Mouse (Mus musculus): ENCODE results near the gene Ankrd27.
"Not testable (repeated sequence)": the region's sequence is repeated elsewhere in the genome, so short reads cannot be mapped to it uniquely, and the experiment has no call there.

Gene Ankrd27

DNA sequence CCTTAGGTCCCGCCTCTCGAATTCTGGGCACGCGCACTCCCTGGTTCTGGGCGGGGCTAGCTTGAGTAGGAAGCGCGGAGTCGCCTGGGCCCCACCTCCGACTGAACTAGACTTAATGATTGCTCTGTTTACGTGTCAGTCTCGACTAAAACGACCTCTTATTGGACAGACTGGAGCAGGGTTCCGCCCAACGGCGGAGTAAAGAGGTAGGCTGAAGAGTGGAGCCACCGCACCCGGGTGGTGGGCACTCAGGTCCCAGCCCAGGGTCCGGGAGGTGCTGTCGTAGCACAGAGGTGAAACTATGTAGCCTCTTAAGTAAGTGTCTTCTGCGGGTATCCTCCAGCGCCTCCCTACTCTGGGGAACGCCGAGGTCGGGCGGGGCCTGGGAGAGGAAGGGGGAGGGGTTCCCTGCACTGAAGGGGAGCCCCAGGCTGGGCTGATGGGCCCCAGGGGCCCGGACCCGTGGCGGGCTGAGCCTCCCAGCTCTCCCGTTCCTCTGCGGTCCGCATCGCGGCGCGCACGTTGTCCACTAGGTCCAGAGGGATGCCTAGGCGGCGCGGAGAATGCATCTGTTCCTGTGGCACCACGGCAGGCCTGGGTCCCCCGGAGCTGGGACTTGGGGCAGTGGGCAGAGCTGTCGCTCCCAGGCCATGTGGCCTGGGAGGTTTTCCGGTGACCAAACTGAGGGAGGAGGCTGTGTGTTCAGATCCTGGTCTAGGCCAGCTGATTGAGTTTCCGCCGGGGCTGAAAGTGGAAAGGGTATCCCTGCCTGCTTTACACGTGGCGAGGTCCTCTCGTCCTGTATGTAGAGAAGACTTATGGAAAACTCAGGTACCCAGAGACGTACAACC, at the start of gene Ankrd27:
Gene Ankrd27, plus strand, starts transcription at position 190 of the 851 bp plus-strand sequence.
- peak; percentile 93 to 97 for DNase-seq (ENCODE audit: low spot score in 2 of 2)

DNA sequence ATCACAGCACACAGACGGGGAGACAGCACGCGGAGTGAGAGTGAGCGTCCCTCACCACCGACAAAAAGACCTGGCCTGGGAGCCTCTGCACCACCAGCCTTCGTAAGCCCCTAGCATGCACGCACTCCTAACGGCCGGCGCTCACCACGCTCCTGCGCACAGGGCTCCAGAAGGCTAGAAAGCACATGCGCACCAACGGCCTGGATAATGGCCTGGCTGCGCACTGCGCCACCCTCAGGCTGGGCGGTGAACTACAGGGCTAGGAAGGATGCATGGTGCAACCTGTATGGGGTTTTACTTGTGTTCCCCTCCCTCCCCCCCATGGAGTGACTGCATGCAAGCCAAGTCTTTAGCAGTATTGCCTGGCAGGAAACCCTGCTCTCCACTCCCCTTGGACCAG, 48.5 kb upstream of the Ankrd27 start, which contains the start of gene Tdrd12:
Gene Tdrd12, minus strand, starts transcription at position 184 of the 400 bp plus-strand sequence.
- no peak for DNase-seq (ENCODE audit: low spot score in 2 of 2)

DNA sequence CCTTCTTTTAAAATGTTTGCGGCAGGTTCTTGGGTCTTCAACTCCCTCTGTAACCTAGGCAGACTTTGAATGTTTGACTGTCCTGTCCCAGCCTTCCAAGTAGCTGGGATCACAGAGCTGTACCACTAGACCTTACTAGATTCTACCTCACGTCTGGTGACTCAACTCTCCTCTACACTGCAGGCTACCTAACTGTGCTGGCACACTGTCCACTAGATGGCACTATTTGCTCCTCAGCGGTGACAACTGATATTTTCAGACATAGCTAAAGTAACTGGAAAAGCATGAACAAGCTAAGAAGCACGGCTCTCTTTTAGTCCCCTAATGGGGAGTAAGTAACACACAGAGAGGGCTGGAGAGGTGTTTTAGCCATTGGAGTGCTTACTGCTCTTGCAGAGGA, 40.2 kb upstream of the Ankrd27 start:
- peak; percentile 26 to 76 for DNase-seq (ENCODE audit: low spot score in 2 of 2)

DNA sequence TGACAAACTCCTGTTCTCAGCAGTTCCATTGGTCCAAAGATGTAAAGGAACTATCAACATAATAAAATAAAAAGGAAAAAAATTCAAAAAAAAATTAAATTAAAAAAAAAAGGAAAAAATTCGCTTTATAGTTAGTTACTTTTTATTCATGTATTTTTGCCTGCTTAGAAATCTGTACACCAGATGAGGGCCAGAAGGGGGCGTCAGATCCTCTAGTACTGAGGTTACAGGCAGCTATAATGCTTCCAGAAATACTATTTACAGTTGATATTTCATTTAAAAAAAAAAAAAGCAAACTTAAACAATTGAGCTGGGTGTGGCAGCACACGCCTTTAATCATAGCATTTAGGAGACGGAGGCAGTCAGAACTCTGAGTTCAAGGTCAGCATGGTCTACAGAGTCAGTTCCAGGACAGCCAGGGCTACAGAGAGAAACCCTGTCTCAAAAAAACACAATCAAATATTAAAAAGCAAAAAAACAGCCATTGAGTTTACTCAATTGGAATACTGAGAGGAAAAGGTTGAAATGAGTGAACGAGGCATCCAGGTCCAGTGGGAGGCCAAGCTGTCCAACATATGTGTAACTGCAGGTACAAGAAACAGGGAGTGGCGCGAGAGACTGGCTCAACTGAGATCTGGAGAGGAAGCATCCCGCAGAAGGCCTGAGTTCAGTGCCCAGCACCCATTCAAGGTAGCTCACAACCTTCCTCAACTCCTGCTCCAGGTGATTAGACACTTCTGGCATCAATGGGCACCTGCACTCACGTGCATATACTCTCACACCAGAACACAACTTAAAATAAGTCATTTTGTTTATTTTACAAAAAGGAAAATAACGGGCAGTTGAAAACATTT, 32.1 kb upstream of the Ankrd27 start:
- peak in 1 of 2 experiments; percentile 16 for DNase-seq (ENCODE audit: low spot score in 2 of 2)

DNA sequence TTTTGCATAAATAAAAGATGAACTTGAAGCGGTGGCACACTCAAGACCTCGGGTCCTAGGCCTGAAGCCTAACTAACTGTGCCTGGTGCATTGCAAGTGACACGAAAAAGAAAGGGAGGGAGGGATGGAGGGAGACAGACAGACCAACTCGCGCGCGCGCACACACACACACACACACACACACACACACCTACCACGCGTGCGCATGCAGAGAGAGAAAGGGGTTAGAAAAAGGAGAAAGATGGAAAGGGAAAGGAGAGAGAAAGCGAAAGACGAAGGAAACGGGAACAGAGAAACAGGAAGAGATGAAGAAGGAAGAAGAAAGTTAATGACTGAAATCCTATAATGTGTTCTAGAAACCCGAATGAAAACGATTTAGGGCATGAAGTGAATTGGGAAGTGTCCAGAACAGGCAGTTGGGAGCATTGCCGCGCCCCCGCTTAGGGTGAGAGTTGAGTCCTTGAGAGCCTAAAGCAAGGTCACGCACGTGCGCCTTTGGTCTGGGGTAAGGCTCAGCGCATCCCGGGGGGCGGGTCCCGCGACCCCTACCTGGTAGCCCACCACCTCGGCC, 31.4 kb upstream of the Ankrd27 start:
- DNase-seq (ENCODE audit: low spot score in 2 of 2), result peak in 1 of 2 experiments; percentile 49

DNA sequence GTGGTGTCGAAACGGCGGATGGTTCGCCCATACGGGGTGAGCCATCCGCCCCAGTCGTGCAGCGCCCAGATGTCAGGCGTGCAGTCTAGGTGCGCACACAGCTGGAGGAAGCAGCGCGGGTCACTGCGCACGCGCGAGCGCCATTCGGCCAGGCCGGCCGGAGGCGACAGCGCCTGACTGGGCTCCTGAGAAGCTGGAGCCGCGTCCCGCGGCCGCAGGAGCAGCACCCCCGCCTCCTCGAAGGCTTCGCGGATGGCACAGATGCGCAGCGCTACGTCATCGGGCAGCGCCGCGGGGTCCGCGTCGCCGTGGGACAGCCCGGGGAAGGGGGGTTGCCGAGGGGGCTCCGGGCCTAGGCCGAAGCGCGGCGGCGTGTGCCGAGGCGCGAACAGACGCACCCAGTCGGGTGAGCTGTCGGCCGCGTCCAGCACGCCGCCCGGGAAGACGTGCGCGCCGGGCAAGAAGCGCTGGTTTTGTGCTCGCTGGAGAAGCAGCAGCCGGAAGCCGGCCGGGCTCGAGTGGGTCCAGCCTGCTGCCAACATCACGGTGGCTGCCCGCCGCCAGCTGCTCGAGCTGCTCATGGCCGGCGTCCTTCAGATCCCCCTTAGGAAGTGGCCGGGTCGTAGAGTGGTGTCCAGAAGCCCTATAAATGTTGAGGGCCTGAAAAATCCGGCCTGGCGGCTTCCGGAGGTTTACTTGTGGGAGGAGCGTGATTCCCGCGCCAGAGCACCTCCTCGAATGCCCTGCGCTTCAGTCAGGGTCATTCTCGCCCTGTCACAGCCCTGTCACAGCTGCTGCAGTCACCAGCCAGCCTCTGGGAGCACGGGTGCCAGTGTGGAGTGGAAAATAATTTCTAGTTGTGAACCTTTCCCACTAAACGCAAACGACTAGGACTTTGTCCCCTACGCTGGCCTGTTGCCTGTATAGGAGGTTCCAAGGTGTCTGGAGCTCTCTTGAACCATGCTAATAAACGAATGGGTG, 30.5 kb upstream of the Ankrd27 start:
- peak; percentile 78 to 86 for DNase-seq (ENCODE audit: low spot score in 2 of 2)

DNA sequence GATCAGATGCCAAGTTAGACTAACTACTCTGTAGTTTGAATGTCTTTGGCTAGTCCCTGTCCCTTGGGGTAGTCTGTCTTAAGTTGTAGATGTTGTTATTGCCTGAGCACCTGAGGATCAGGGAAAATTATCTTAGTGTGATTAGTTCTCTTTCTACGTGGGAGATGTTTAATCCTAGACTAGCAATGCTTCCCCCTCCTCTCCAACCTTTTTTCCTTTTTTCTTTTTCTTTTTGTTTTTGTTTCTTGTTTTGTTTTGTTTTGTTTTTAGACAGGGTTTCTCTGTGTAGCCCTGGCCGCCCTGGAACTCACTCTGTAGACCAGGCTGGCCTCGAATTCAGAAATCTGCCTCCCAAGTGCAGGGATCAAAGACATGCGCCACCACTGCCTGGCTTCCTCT, 29.8 kb upstream of the Ankrd27 start, which contains the start of gene Nudt19:
Gene Nudt19, minus strand, starts transcription at position 100 of the 399 bp plus-strand sequence.
- no peak for DNase-seq (ENCODE audit: low spot score in 2 of 2)

DNA sequence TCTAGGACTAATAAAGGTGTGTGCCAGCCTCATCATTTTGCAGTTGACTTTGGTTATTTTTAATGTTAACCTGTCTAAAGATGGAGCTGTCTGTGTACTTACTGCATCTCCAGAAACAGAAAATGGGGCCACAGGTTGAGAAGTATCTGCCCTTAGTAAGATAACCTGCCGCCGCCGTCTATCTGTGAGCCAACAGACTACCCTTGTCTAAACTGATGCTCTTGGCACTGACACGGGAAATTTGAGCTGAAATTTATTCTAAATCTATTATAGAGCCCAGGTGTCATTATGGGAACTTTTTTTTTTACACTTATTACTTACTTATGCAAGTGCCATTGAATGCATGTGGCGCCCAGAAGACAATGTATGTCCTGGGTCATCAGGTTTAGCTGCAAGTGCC, 29.1 kb upstream of the Ankrd27 start:
- DNase-seq (ENCODE audit: low spot score in 2 of 2), result no peak

DNA sequence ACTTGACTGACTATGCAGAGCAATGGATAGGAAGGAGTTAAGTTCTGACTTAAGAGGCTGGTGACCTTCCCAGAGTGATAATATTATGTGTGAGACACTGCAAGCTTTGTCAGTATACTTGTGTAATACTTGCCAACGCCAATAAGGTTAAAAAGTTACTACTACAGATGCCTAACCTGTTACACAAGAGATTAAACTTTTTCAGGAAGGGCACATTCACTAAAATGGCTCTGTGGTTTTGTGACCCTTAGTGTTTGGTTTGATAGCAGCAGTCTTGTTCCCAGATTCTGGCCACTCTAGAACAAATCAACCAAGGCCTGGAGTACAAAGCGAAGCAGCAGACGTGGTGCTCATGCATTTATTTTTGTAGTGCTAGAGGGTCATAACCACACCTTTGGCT, 28.5 kb upstream of the Ankrd27 start:
- no peak for DNase-seq (ENCODE audit: low spot score in 2 of 2)

DNA sequence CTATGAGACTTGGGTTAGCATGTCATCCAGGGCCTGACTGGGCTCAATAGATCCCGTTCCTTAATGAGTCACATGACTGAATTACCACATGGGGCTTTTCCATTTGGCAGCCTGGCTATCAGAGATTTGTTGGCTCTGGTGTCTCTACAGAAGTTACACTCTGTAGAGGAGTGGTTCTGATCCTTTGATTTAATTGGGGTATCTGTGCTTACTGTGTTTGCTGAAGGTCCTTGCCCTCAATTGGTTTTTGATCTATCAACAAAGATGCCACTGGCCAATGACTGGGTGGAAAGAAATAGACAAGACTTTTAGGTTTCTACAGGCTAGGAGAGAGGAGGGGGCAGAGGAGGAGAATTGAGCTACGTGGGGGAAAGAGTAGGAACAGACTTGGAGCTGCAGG, 27.4 kb upstream of the Ankrd27 start:
- DNase-seq (ENCODE audit: low spot score in 2 of 2), result no peak

DNA sequence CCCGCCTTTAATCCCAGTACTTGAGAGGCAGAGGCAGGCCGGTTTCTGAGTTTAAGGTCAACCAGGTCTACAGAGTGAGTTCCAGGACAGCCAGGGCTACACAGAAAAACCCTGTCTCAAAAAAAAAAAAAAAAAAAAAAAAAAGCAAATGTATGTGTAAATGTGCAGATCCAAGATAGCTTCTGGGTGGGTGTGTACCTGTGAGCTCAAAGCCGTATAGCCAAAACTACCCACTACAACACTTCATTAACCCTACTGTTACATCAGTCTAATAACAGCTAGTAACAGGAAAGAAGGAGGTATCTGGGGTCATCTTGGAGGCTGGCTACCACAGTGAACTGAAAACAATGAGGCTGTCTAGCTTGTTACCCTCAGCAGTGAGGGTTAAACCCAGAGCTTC, 26.2 kb upstream of the Ankrd27 start:
- DNase-seq (ENCODE audit: low spot score in 2 of 2), result no peak

DNA sequence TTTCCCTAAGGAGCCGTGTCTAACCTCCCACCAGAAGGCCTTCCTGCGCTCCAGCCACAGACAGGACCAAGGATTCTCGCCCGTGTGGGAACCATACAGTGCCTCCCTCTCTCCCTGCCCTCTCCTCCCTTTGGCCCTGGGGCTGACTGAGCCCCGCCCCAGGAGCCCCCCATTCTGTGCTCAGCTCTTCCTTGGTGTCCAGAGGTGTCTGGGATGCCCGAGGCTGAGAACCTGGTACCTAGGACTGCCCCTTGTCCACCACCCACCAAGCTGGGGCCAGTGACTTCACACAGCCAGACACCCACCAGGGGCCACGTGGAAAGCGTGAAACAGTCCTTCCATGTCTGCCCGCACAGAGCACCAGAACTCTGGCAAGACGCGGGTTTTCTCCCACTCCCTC, 23.0 kb upstream of the Ankrd27 start:
- DNase-seq (ENCODE audit: low spot score in 2 of 2), result no peak

DNA sequence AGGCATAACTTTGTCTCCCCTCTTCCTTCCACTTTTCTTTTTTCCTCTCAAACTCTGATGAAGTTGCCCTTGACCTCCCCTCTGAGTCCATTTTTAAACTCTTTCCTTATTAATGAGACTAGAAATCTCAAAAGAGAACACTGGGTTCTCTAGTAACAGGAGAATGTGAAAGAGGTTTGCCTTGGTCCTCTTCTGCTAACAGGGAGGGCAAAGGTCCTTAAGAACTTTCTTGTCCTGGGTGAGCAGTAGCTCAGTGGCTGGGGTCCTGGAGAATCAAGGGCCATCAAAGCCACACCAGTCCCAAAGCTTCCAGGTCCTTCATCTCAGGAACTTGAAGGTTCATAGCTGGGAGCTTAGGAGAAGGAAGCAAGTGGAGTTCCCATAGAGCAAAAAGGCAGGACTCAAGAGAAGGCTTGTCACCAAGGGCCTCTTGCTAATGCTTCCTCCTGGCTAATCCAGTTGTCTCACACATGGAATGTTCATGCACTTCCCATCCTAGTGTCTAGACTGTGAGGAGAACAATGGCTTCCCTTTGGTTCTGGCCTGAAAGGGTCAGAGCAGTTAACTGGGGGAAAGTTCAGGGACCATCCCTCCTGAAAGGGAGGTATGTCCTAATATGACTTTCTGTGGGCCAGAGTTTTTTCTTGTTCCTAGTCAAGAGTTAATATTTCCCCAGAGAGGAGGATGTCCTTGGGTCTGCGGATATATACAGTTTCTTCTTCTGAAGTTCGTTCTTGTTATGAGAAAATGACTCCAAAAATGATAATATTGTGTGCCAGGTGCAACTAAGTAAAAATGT, 21.8 kb upstream of the Ankrd27 start:
- DNase-seq (ENCODE audit: low spot score in 2 of 2), result no peak

DNA sequence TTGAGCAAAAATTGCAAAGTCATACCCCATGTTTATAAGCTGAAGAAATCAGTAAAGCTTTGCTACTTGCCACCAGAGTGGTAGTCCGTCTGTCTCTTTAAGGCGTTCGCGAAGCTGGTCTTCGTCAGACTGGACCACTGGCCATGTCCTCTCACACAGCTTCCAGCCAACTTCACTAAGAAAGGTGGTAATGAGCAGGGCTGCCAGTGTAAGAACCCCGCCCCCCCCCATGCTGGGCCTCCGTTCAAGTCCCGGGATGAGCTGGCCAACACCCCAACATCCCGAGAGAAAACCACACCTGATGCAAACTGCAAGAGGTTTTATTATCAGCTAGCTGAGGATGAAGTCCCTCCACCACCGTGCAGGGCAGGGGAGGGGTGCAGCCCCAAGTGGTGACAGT, 21.2 kb upstream of the Ankrd27 start:
- not testable (repeated sequence) for DNase-seq (ENCODE audit: low spot score in 2 of 2)

DNA sequence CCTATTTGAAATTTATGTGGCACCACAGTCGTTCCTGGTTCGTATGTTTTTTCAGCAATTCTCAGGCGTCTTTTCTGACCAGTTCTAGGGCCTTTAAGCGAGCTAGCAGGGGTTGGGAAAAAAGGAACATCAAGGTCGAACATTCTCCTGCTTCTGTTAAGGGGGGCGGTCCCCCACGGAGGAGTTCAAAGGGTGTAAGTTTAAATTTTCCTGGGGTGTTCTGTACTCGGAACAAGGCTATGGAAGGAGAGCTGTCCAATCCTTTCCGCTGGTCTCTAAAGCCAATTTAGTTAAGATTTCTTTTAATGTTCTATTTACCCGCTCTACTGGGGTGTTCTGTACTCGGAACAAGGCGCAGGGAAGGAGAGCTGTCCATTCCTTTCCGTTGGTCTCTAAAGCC, 20.1 kb upstream of the Ankrd27 start:
- DNase-seq (ENCODE audit: low spot score in 2 of 2), result not testable (repeated sequence)

DNA sequence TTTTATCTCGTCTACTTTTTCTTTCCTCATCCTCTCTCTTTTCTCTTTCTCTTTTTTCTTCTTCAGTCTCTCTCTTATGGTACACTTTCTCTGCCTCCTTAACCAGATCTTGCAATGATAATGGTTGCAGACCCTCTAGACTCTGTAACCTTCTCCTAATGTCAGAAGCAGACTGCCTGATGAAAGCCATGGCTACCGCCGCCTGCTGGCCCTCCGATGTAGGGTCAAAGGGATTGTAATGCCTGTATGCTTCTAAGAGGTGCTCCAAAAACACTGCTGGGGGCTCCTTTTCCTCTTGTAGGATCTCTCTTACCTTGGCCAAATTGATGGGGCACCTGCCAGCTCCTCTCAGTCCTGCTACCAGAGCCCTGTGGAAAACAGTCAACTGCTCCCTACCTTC, 16.3 kb upstream of the Ankrd27 start:
- not testable (repeated sequence) for DNase-seq (ENCODE audit: low spot score in 2 of 2)

DNA sequence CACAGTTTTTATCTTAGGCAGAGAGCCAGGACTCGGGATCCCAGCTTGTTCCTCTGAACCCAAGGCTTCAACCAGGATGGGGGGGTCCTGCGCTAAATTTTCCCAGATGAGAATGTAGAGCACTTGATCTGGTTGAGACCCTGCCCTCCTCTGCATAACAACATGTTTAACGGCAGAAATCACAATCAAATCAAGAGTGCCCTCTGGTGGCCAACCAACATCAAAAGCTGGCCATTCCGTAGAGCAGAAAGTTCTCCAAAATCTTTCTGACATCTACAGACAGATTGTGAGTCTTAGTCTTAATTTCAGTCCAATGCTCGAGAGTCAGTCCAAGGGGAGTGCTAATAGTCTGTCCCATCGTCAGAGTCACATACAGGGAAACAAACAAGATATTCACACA, 15.2 kb upstream of the Ankrd27 start:
- not testable (repeated sequence) for DNase-seq (ENCODE audit: low spot score in 2 of 2)

DNA sequence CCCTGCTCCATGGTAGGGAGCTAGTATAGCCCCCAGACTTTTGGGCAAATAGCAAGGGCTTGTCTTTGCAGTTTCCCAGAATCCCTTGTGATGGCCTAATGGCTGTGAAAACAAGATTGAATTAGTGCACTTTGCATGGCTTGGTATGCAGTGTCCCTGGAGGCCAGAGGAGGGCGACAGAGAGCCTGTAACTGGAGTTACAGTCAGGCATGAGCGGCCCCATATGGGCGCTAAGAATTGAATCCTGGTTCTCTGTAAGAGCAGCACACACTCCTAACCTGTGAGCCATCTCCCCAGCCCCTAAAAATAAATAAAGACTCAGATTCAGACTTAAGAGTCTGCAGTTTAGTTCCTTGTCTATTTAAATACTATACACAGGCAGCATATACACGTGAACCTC, 6.2 kb upstream of the Ankrd27 start:
- no peak for DNase-seq (ENCODE audit: low spot score in 2 of 2)

DNA sequence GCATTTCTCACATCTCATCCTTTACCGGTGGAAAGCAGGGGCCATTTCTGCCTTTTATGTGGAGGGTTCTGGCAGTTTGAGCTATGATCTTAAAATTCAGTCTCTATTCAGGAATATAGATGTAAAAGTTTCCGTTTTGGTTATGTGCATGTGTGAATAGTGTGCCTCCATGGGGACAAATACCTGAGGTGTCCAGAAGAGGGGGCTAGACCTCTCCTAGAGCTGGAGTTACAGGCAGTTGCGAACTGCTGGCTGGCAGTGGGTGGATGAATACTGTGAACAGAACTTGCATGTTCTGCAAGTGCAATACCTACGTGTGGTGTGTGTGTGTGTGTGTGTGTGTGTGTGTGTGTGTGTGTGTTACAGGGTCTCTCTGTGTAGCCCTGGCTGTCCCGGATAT, 3.3 kb upstream of the Ankrd27 start:
- no peak for DNase-seq (ENCODE audit: low spot score in 2 of 2)

DNA sequence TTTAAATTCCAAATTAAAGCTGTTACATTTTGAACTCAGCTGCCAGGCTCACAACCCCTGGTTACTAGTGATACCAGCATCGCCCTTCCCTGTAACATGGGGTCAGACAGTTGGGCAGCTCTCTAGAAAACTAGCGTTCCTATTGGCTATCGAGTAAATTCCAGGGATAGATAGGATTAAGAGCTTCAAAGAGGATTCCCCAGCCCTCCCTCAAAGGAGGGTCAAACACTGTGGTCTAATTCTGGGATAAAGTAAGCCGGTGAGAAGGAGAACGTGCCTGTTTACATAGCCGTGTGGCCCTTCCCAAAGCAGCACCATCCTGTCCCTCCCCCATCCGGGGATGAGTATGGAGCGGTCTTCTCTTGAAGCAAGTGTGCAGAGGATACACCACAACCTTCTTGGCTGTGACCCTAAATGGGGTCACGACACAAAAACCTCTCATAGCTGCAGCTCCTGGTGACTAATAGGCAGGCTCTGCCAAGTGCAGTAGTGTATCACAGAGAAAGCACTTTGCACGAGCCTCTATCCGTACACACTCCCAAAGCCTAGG, 2.5 kb upstream of the Ankrd27 start:
- DNase-seq (ENCODE audit: low spot score in 2 of 2), result no peak

Measured in left cerebral cortex, adult 9 months (tissue).